Mouse (Mus musculus): ENCODE measurements around the gene Olfr1395.
"Not testable (repeated sequence)": the region's sequence is repeated elsewhere in the genome, so short reads cannot be mapped to it uniquely, and the experiment has no call there.

Olfr1395 gene

GRCm38 (mm10) chr11:49176047-49176779 is 34.1 kb downstream of the Olfr1395 start:
- DNase-seq, result not testable (repeated sequence)

GRCm38 (mm10) chr11:49183172-49183571 is 41.1 kb downstream of the Olfr1395 start:
- no peak for DNase-seq

- no peak for DNase-seq
These were observed 44.4 kb downstream of the Olfr1395 start for GRCm38 (mm10) chr11:49186452-49186851.

- DNase-seq, result no peak
These were observed 44.9 kb downstream of the Olfr1395 start, which contains the start of gene Btnl9 for GRCm38 (mm10) chr11:49186955-49187488. TSS of gene Btnl9 (minus strand) at chr11:49187159.

GRCm38 (mm10) chr11:49187701-49188100 is 45.6 kb downstream of the Olfr1395 start:
- no peak for DNase-seq

- DNase-seq, result peak; percentile 83
These were observed 47.7 kb downstream of the Olfr1395 start for GRCm38 (mm10) chr11:49189737-49190136.

GRCm38 (mm10) chr11:49191083-49191482 is 49.0 kb downstream of the Olfr1395 start:
- DNase-seq, result no peak

GRCm38 (mm10) chr11:49194771-49195170 is 52.7 kb downstream of the Olfr1395 start:
- DNase-seq, result not testable (repeated sequence)

- peak; percentile 45 for DNase-seq
These were observed 53.8 kb downstream of the Olfr1395 start for GRCm38 (mm10) chr11:49195819-49196322.

Data from lung, postnatal 14 days (tissue).